Mouse (Mus musculus) G1E-ER4 (cell line): ENCODE results near the gene Capn12. TPM values are rescaled to one million over a fixed set of nuclear protein-coding genes. Genes with fewer than 3 reads are reported as not detected.

Experiments
- GATA1 ChIP-seq: IDR thresholded peaks from one replicate; pipeline ENCODE4 v1.8.0; 2012; ENCODE audit warnings: low read length, inconsistent platforms
- polyA plus RNA-seq: library from polyadenylated mRNA; stranded (reverse); fragments of >175 nt; gene quantifications from 2 replicates; pipeline ENCODE4 v1.2.3, GENCODE M21; 2012

Gene Capn12
- polyA plus RNA-seq, 1 experiment = 0.03 TPM

DNA sequence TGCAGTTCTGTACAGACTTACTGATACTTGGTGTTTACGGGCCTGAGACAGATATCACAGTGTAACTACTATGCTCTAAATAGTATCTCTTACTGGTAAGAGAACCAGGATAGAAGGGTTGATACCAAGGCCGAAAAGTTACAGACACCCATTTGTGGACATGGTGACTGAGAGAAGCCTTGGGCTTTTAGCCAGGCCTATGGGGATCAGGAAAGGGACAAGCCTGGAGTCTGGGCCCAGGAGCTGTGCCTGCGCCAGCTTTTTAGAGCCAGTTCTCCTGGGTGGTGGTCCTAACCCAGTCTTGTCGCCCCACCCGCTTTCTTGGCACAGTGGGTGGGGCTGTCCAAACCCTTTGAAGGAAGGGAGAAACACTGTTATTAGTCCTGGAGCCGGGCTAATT is 21.0 kb downstream of the Capn12 start:
- TF ChIP-seq GATA1 = no peak

DNA sequence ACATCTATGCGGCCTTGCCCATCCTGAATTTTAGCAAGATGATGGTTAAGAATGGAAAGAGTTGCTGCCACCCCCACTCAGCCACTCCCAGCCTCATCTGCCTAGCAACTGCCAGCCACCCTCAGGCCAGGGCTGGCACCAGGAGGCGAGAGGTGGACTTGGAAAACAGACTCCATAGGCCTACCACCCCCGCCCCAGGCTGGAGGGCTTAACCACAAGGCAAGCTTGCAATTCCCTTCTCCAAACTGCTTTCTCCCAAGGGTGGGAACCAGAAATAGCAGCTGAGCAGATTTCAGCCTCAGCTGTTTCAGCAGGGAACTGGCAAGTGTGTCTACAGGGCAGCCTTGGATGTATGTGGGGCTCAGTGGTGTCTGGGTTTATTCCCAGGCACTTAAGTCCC is 21.6 kb downstream of the Capn12 start:
- TF ChIP-seq GATA1 = no peak

DNA sequence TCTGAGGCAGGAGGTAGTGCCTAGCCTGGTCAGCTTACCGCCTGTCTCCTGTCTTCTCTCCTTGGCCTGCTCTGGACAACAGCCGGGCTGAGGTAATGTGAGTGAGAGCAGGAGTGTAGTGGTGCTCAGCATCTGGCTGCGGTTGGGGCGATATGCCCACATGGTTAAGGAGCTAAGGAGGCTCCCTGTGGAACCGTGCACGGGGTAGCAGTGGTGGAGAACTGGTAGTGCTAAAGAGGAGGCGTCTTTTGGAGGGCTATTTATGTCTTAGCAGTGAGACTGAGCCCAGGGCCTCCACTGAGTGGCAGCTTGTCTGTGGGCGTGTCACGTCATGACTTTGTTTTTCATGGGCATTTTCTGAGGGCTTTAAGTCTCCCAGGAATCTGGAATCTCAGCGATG is 22.6 kb downstream of the Capn12 start:
- TF ChIP-seq GATA1 = no peak

DNA sequence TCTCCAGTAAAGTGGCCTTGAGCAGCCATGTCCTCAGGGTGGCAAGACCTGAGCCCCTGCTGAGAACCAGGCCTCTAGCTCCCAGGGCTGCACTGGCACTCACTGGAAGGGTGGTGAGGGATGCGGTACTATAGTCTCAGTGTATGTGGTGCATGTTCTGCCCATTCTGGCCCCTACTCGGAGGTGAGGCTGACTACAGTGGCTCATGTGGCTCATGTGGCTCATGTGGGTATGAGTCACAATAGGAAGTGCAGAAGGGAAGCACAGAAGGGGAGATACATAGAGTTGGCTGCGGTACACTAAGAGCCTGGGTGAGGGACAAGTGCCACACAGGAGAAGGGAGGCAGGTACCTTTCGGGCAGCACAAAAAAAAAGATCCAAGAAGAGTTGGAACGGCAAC is 26.0 kb downstream of the Capn12 start:
- TF ChIP-seq GATA1 = no peak

DNA sequence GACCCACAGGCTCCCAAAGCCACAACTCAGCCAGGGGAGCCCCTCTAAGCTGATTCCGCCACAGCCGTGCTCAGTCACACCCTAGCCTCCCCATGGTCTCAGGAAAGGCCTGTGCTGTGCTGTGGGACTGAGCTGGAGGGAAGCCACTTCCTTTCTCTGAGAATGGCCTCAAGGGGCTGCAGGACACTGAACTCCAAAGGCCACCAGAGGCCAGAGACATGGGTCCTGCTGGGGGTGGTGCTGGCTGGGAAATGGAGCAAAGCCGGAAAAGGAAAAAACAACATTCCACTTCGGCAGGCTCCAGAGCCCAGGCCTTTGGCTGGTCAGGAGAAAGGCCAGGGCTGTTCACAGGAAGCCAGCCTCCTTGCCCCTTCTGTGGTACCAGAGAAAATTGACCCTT is 30.4 kb downstream of the Capn12 start:
- TF ChIP-seq GATA1 = no peak

DNA sequence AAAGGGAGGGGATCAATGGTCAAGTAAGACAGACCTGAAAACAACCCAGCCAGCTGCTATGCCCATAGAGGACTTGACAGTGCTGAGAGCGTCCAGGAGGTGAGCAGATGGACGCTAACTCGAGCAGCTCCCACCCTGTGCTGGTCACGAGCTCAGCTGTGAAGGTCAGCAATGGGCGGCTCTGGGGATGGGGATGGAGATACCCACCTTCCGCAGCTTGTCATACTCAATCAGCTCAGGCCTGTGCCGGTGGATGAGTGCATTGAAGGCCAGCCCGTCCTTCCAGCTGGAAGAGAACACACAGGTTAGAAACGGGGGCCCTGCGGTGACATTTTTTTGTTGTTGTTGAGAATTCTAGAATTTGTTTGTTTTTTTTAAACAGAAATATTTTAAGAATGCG is 31.9 kb downstream of the Capn12 start:
- no peak for TF ChIP-seq GATA1

DNA sequence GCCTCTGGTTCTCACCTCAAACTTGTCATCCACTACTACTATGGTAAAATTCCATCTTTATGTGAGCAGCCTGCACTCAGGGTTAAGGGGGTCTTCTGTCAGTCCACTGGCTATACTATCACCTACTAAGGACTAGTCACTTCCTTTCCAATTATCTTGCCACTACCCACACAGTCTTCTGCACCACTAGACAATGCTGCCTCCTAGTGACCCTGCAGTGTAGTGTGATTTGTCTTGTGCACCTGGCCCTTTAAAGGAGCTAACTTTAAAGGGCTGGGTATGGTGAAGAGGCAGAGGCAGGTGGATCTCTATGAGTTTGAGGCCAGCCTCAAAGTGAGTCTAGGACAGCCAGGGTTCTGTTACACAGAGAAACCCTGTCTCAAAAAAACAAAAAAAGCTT is 35.3 kb downstream of the Capn12 start:
- no peak for TF ChIP-seq GATA1

DNA sequence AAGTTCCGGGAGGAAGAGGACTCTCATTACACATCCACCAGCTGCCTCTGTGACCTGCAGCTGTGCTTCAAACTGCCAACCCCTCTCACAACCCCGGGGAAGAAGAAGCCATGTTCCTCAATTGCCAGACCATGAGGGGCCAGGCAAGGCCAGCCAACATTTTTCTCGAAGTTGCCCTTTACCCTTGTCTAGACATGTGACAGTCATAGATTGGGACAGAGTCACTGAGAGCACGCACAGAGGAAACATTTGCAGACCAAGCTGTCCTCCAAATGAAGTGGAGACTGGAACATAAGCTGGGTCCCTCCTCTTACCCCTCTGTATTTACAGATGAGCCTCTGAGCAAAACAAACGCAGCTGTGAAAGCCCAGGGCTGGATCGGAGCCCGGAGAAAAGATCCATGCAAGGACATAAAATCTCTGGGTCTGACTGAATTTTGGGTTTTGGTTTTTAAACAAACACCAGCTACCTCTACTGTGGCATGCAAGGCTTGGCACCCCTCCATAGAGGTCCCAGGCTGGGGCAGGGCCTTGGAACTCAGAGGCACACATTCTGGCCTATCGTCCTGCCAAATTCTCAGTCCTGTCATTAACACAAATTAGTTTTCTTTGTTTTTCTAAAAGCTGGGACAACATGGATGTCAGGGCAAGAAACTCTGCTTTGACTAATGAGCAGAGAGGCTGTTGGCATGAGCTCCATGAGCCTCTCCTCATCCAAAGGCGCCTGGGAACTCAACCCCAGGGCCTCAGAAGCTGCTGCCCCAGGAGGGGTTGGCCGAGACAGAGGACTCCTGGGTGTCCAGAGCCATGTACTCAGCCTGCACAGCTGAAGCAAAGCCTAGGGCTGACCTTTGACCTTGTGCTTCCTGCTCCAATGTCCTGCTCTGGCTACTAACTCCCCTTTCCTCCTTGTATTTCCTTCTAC is 36.5 kb downstream of the Capn12 start:
- no peak for TF ChIP-seq GATA1

DNA sequence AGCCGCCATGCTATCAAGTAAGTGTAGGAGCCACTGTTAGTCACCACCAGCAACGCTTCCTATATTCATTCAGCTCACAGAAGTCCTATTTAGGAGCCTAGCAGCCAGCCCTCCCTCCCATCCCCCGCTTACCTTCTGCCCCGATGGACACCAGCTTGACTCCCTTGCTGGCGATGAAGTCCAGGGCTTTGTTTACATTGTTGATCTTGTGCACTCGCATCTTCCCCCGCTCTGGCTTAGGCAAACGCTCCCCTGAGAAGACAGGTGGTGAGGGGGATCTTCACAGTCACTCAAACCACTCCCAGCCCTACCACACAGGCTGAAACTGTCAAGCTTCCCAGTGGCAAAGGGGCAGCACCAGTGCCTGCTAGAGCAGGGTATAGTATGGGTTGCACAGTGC is 37.3 kb downstream of the Capn12 start:
- no peak for TF ChIP-seq GATA1

DNA sequence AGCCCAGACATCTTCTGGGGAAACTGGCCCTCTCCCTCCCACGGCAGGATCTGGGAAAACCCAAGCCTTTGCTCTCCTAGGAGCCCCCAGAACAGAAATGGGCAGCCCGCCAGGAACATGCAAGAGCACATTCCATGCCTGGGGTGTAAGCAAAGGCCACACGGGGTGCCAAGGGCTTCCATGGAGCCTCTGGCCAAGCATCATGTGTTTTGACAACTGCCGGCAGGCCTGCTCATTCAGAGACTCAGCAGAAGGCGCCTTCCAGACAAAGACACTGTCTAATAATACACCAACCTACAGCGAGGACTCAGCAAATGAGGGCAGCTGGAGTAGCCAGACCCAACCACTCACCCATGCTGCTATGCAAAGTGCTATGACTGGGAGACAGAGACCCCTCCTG is 38.6 kb downstream of the Capn12 start:
- no peak for TF ChIP-seq GATA1

DNA sequence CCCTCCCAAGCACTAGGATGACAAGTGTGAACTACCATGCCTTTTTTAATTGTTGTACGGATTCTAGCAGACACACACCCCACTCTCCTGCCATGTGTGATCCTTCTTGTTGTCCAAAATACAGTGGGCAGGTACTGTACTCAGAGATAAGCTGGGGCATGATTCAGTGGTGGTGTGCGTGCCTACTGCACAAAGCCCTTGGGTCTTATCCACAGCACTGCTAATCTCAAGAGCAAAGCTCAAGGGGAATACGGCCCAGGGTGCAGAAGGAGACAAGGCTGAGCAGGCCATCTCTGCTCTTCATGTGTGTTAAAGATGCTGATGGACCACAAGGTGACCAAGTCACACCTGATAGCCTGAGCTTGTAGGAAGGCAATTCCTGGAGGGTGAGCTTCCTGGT is 40.0 kb downstream of the Capn12 start:
- TF ChIP-seq GATA1 = no peak

DNA sequence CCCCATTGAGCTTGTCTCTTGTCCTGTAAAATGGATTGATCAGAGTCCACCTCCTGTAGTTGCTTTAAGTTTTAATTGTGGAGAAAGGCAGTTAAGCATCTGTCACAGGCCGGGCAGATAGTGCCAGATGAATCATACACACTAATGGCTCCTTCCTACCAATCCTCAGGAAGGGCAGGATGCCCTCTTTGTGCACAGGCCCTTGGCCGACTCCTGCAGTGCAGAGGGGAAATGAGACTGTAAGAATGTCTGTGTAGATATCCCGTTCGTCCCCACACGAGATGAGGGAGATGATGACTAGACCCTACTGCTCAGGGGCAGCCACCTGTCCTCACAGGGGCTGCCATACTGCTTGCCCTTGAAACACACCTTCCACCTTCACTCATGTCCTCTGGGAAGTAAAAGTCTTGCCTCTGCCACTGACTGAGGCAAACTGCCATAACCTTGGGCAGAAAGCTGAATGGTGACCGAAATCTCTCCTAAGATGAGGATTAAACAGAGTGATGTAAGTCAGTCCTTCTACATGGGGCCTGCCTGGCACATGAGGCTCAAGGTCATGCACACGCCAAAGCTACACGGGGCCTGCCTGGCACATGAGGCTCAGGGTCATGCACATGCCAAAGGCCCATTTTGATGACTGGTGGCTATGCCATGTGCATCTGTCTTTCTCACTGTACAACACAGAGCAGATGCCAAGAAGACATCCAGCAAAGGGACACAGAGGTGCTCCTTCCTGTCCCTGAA is 40.7 kb downstream of the Capn12 start:
- TF ChIP-seq GATA1 = no peak

DNA sequence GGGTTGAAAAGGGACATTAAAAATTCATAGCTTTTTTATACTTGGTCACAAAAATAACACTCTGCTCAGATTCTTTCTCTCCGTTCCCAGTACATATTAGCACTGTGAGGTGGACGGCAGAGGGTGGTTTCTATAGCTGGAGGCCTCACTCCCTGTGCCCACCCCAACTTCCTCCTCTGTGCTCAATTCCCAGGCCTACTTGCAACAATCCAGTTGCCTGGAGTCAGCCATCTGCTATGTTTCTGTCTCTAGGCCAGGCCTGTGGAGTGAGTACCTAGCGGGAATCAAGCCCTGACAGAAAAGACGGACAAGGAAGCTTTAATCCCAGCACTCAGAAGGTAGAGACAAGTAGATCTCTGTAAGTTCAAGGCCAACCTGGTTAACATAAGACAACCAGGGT is 41.4 kb downstream of the Capn12 start:
- TF ChIP-seq GATA1 = no peak

DNA sequence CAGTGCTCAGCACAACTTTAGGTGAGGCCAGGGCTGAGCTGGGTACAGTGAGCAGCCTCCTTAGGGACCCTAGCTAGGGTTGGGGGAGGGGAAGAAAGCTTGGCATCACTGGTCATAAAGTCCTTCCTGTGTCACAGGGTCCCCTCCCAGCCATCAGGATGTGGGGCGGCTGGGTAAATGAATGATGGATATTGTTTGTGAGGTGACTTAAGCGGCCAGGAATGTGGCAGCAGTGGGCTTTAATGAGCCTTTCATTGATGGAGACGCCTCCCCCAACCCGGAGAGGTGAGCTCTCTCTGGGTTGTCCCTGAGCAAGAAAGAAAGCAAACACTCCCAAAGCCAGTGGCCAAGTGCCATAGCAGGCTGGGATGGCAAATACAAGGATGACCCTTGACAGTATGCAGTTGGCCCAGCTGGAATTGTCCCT is 42.7 kb downstream of the Capn12 start:
- TF ChIP-seq GATA1 = no peak

DNA sequence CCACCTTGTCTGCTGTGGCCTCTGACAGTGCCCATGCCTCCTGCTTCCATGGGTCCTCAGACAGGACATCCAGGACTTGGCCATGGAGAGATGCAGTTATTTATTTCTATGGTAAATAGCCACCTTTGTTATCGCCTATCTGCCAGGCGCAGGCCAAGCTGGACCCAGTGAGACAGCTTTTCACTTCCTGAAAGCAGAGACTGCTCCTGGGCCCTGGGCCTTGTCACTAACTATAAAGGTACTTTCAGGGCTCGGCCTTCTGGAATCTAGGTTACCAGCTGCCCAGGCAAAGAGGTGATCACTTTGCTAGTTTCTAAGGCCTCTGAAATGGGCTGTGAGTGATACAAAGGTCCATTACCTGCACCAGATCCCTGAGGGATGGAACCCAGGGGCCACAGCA is 43.6 kb downstream of the Capn12 start:
- no peak for TF ChIP-seq GATA1

DNA sequence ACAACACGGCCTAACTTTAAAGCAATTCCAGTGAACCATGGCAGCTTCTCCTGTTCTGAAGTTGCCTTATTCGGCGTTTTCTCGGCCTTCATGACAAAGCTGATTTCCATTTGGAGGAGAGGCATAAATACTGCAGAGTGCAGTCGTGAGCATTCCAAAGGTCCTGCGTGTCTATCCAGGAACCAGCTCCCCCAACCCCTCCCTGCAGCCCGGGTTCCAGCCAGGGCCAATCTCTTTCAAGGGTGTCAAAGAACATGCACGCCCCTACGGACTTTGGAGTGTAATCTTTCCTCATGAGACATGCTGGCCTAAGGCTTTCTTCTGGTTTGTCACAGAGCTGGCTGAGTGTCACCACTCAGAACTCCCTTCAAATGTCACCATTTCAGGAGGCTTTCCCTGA is 44.1 kb downstream of the Capn12 start:
- no peak for TF ChIP-seq GATA1

DNA sequence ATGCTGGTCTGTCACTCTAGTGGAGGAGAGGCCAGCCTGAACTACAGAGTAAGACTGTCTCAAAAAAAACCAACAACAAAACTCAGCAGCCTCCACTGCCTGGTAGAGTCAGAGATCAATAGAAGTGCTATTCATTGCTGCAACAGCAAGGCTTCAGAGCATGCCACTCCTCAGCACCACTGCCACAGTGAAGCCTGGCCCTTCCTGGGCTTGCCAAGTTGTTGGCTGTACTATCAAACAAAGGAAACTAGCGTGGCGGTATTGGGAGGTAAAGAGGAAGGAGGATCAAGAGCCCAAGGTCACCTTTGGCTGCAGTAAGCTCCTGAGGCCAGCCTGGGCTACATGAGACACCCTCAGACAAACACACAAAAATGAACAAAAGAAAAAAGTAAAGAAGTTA is 45.0 kb downstream of the Capn12 start:
- no peak for TF ChIP-seq GATA1
